Mouse (Mus musculus) heart, postnatal 0 days (tissue): ENCODE data around the gene Stfa2l1.

ENCODE experiments used
- CTCF ChIP-seq: IDR thresholded peaks from 2 replicates; pipeline ENCODE4 v1.5.1; 2016; ENCODE audit warnings: antibody characterized with exemption, control low read depth, low read depth
- EP300 ChIP-seq: IDR thresholded peaks from 2 replicates; pipeline ENCODE4 v1.6.1; 2016; ENCODE audit warnings: antibody characterized with exemption, low read depth

- no peak for TF ChIP-seq EP300
- no peak for TF ChIP-seq CTCF
These were observed 28.5 kb upstream of the Stfa2l1 start for GRCm38 (mm10) chr16:36128092-36128491.
